Mouse (Mus musculus) embryonic facial prominence, embryonic 15.5 days (tissue): ENCODE measurements at regions not wholly inside any gene's neighbourhood (a gene's known extent, or its start where the extent isn't known, plus 50 kb on each side); places are given as distances from the start of the nearest gene placed in this dataset.

Experiments used
- ATAC-seq: fragments of 200-750 bp; cut with Nextera tagmentation; 2 replicates; pipeline ENCODE4 v1.8.0; 2017; ENCODE audit warnings: low read depth, moderate TSS enrichment; ENCODE audit not compliant: insufficient number of reproducible peaks, low FRiP score, low TSS enrichment
- H3K27ac ChIP-seq: fragments of 300-500 bp; sonication (generic); replicated peaks from 2 replicates; pipeline ENCODE4 v1.5.1; 2015; ENCODE audit warnings: mild to moderate bottlenecking, inconsistent platforms
- H3K27me3 ChIP-seq: fragments of 300-500 bp; sonication (generic); 2 replicates; pipeline ENCODE4 v1.6.1; 2015; ENCODE audit warnings: inconsistent platforms
- H3K36me3 ChIP-seq: fragments of 300-500 bp; sonication (generic); 2 replicates; pipeline ENCODE4 v1.6.1; 2015; ENCODE audit warnings: mild to moderate bottlenecking, inconsistent platforms
- H3K4me1 ChIP-seq: fragments of 300-500 bp; sonication (generic); 2 replicates; pipeline ENCODE4 v1.6.1; 2015; ENCODE audit warnings: inconsistent platforms
- H3K4me2 ChIP-seq: fragments of 300-500 bp; sonication (generic); replicated peaks from 2 replicates; pipeline ENCODE4 v1.6.1; 2015; ENCODE audit warnings: mild to moderate bottlenecking, inconsistent platforms
- H3K4me3 ChIP-seq: fragments of 300-500 bp; sonication (generic); replicated peaks from 2 replicates; pipeline ENCODE4 v1.5.1; 2015; ENCODE audit warnings: mild to moderate bottlenecking, inconsistent platforms
- H3K9ac ChIP-seq: fragments of 300-500 bp; sonication (generic); 2 replicates; pipeline ENCODE4 v1.6.1; 2015; ENCODE audit warnings: inconsistent platforms
- H3K9me3 ChIP-seq: fragments of 300-500 bp; sonication (generic); replicated peaks from 2 replicates; pipeline ENCODE4 v1.6.1; 2016; ENCODE audit warnings: inconsistent platforms
- WGBS: fragments of 180-500 bp; shearing (Covaris S2); methylation state at CpG from one replicate; pipeline ENCODE4 v1.1.7; 2015; 5-methylcytosine and 5-hydroxymethylcytosine counted together

- no peaks in the 10 kb centered on the region for H3K27me3 ChIP-seq
- 33% methylated on average over 5 of the region's 5 CpGs for WGBS
- H3K4me2 ChIP-seq, result no peak overlapping the region
- no peak for ATAC-seq
- H3K36me3 ChIP-seq, result no peaks in the 10 kb centered on the region
- no peaks in the 10 kb centered on the region for H3K9me3 ChIP-seq
- no peak overlapping the region for H3K27ac ChIP-seq
- H3K4me1 ChIP-seq, result no peaks in the 10 kb centered on the region
- no peak overlapping the region for H3K9ac ChIP-seq
- no peak overlapping the region for H3K4me3 ChIP-seq
These were observed 617.3 kb downstream of the Bcl11a start for GRCm38 (mm10) chr11:24695010-24695720.

GRCm38 (mm10) chr11:24696561-24696960 lies 618.7 kb downstream of the Bcl11a start:
- Histone ChIP-seq H3K27ac (no peak overlapping the region), H3K27me3 (no peaks in the 10 kb centered on the region), H3K4me2 (no peak overlapping the region), H3K4me1 (no peaks in the 10 kb centered on the region), H3K9ac (no peak overlapping the region), H3K36me3 (no peaks in the 10 kb centered on the region), H3K4me3 (no peak overlapping the region), H3K9me3 (no peaks in the 10 kb centered on the region)
- ATAC-seq, result no peak
- WGBS, result 16% methylated on average over 7 of the region's 7 CpGs

GRCm38 (mm10) chr11:24708790-24709189 lies 630.9 kb downstream of the Bcl11a start:
- Histone ChIP-seq H3K36me3 (no peaks in the 10 kb centered on the region), H3K4me1 (no peaks in the 10 kb centered on the region), H3K27ac (no peak overlapping the region), H3K4me3 (no peak overlapping the region), H3K9ac (no peak overlapping the region), H3K27me3 (no peaks in the 10 kb centered on the region), H3K9me3 (no peaks in the 10 kb centered on the region), H3K4me2 (no peak overlapping the region)
- WGBS, result 81% methylated on average over 3 of the region's 3 CpGs
- no peak for ATAC-seq

GRCm38 (mm10) chr11:24716539-24717287 lies 638.9 kb downstream of the Bcl11a start:
- Histone ChIP-seq H3K4me3 (no peak overlapping the region), H3K4me1 (no peaks in the 10 kb centered on the region), H3K27ac (no peak overlapping the region), H3K36me3 (no peaks in the 10 kb centered on the region), H3K9me3 (no peaks in the 10 kb centered on the region), H3K9ac (no peak overlapping the region), H3K27me3 (no peaks in the 10 kb centered on the region), H3K4me2 (no peak overlapping the region)
- no peak for ATAC-seq
- WGBS, result 69% methylated on average over 12 of the region's 12 CpGs

- H3K27me3 ChIP-seq, result no peaks in the 10 kb centered on the region
- no peak overlapping the region for H3K9ac ChIP-seq
- ATAC-seq, result no peak
- WGBS, result 75% methylated on average over 5 of the region's 5 CpGs
- H3K4me3 ChIP-seq, result no peak overlapping the region
- H3K4me1 ChIP-seq, result no peaks in the 10 kb centered on the region
- no peaks in the 10 kb centered on the region for H3K36me3 ChIP-seq
- H3K4me2 ChIP-seq, result no peak overlapping the region
- H3K27ac ChIP-seq, result no peak overlapping the region
- no peaks in the 10 kb centered on the region for H3K9me3 ChIP-seq
These were observed 646.5 kb downstream of the Bcl11a start for GRCm38 (mm10) chr11:24724259-24724937.

- no peaks in the 10 kb centered on the region for H3K4me1 ChIP-seq
- ATAC-seq, result no peak
- H3K4me3 ChIP-seq, result no peak overlapping the region
- H3K9ac ChIP-seq, result no peak overlapping the region
- no peaks in the 10 kb centered on the region for H3K36me3 ChIP-seq
- 39% methylated on average over 3 of the region's 3 CpGs for WGBS
- no peaks in the 10 kb centered on the region for H3K27me3 ChIP-seq
- no peaks in the 10 kb centered on the region for H3K9me3 ChIP-seq
- no peak overlapping the region for H3K4me2 ChIP-seq
- H3K27ac ChIP-seq, result no peak overlapping the region
These were observed 648.5 kb downstream of the Bcl11a start for GRCm38 (mm10) chr11:24726331-24726730.

- Histone ChIP-seq H3K4me2 (no peak overlapping the region), H3K4me3 (no peak overlapping the region), H3K27me3 (no peaks in the 10 kb centered on the region), H3K4me1 (no peaks in the 10 kb centered on the region), H3K27ac (no peak overlapping the region), H3K9me3 (no peaks in the 10 kb centered on the region), H3K36me3 (no peaks in the 10 kb centered on the region), H3K9ac (no peak overlapping the region)
- no peak for ATAC-seq
- 35% methylated on average over 1 of the region's 1 CpGs for WGBS
These were observed 649.5 kb downstream of the Bcl11a start for GRCm38 (mm10) chr11:24727404-24727803.

GRCm38 (mm10) chr11:24731431-24731830 lies 653.6 kb downstream of the Bcl11a start:
- Histone ChIP-seq H3K9me3 (no peaks in the 10 kb centered on the region), H3K36me3 (no peaks in the 10 kb centered on the region), H3K4me2 (no peak overlapping the region), H3K27ac (no peak overlapping the region), H3K9ac (no peak overlapping the region), H3K27me3 (no peaks in the 10 kb centered on the region), H3K4me1 (no peaks in the 10 kb centered on the region), H3K4me3 (no peak overlapping the region)
- WGBS, result 14% methylated on average over 1 of the region's 1 CpGs
- no peak for ATAC-seq

GRCm38 (mm10) chr11:24739710-24740255 lies 661.9 kb downstream of the Bcl11a start:
- no peak for ATAC-seq
- WGBS, result 7% methylated on average over 14 of the region's 14 CpGs
- no peak overlapping the region for H3K27ac ChIP-seq
- H3K4me2 ChIP-seq, result peak overlapping the region; percentile 48
- 0 out of 2 replicates have a peak overlapping the region, but pooled peaks have one; percentile 18 for H3K9ac ChIP-seq
- no peaks in the 10 kb centered on the region for H3K9me3 ChIP-seq
- no peaks in the 10 kb centered on the region for H3K27me3 ChIP-seq
- H3K4me3 ChIP-seq, result peak overlapping the region; percentile 31
- H3K36me3 ChIP-seq, result no peaks in the 10 kb centered on the region
- peaks cover 18% of the 10 kb centered on the region for H3K4me1 ChIP-seq

GRCm38 (mm10) chr11:24740466-24740865 lies 662.6 kb downstream of the Bcl11a start:
- Histone ChIP-seq H3K4me1 (peaks cover 18% of the 10 kb centered on the region), H3K4me2 (no peak overlapping the region), H3K9me3 (no peaks in the 10 kb centered on the region), H3K4me3 (no peak overlapping the region), H3K36me3 (no peaks in the 10 kb centered on the region), H3K9ac (no peak overlapping the region), H3K27me3 (no peaks in the 10 kb centered on the region), H3K27ac (no peak overlapping the region)
- WGBS, result 66% methylated on average over 2 of the region's 2 CpGs
- ATAC-seq, result no peak

- no peaks in the 10 kb centered on the region for H3K27me3 ChIP-seq
- no peaks in the 10 kb centered on the region for H3K36me3 ChIP-seq
- H3K4me2 ChIP-seq, result no peak overlapping the region
- 50% methylated on average over 8 of the region's 8 CpGs for WGBS
- H3K4me3 ChIP-seq, result no peak overlapping the region
- no peak for ATAC-seq
- no peak overlapping the region for H3K9ac ChIP-seq
- no peaks in the 10 kb centered on the region for H3K9me3 ChIP-seq
- H3K27ac ChIP-seq, result no peak overlapping the region
- H3K4me1 ChIP-seq, result peaks cover 18% of the 10 kb centered on the region
These were observed 664.7 kb downstream of the Bcl11a start for GRCm38 (mm10) chr11:24742561-24742960.
